Mouse (Mus musculus) left cerebral cortex, postnatal 25 days (tissue): Measurements from ENCODE around the gene Gm10203. TPM values are rescaled to one million over a fixed set of nuclear protein-coding genes. Genes with fewer than 3 reads are reported as not detected.
"Not testable (repeated sequence)": the region's sequence is repeated elsewhere in the genome, so short reads cannot be mapped to it uniquely, and the experiment has no call there.

Experiments
- DNase-seq, 2 experiments: peaks; one replicate each; pipeline ENCODE4 v3.0.0; 2022; ENCODE audit warnings: low spot score in 2 of 2, mixed read lengths in 1 of 2
- intact Hi-C: fragments of 180-260 bp; cut with DNase I; formaldehyde crosslinking; loops from one replicate; pipeline ENCODE4 v1.15.1; 2025
- total RNA-seq, 2 experiments: library from RNA; stranded (reverse); gene quantifications; 2 replicates each; pipeline ENCODE4 v1.2.3; 2021

Gm10203 gene
- total RNA-seq, 2 experiments from 2014 or later: not detected

GRCm38 (mm10) chr6:149131111-149131510 lies 1.1 kb downstream of the Gm10203 start:
- intact Hi-C loops: no loop called here
- no peak for DNase-seq

DNA sequence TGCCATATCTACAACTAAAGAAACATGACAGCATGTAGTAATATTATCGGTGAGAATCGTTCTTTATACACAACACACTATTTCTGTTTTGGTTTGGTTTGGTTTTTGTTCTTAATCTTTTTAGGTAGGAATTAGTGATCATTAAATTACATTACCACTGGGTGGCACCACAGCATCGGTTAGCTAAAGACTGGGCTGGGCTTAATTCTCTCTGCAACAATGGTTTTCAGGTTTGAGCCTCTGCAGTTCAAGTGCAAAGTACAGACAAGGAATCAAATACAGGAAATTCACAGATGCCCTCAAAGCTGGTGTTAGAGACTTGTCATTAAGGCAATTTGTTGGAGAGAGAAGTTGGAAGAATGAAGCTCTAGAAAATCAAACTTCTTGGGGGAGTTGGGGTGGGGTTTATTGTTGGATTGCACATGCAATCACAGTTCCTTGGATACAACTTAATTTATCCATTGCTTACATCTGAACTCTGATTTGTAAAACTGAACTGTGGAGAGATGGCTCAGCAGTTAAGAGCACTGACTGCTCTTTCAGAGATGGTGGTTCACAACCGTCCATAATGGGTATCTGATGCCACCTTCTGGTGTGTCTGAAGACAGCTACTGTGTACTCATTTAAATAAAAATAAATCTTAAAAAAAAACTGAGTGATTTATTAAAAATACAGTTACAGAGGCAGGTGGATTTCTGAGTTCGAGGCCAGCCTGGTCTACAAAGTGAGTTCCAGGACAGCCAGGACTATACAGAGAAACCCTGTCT lies 2.5 kb downstream of the Gm10203 start:
- peak in 1 of 2 experiments; percentile 15 for DNase-seq
- intact Hi-C loops: no loop called here

DNA sequence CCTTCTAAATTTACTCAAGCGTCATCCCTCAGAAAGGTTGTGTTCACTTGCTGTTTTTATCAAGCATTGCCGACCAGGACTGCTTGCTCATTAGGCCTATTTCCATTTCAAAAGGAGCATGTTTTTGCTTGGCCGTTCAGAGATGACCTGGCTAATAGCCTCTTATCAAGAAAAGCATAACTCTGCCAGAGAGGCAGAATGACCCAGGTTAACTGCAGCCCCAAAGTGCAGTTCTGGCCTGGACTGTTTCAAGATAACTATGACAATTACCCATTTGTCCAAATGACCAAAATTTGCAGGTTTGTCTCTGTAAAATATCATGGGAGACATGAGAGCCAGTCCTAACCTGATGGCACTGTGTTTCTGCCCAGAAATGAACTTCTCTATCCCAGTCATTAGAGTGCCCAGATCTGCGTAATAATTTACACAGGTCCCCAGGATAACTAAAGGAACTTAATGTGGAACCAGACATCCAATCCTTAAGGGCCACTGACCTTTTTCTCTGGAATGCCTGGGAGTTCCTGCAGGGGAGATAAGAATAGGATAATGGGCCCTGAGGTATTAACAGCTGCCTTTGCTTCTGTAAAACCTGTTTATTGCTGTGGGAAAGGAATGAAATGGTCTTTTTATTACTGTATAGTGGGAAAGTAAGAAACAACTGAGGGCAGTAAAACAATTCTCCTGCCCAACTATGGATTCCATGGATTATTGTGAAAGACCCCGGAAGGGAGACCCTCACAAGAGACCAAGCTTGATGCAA lies 4.6 kb downstream of the Gm10203 start:
- no peak for DNase-seq
- intact Hi-C loops: no loop called here

GRCm38 (mm10) chr6:149135631-149136030 lies 5.7 kb downstream of the Gm10203 start:
- intact Hi-C loops: no loop called here

DNA sequence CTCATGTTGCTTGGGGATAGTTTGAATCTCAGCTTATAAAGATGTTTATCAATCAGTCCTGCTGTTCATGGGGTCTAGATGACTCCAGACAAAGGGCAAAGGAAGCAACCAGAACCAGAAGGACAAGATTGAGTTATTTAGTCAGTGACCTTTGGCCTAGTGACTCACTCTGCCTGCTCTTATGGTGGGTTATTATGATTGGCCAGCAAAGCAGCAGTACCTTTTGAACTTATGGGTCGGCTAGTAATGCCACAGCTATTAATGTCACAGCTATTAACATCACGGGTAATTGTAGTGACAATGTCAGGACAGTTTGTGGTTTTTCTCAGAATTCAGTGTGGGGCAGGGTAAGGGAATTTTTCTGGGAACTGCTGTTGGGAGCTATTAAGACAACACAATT lies 8.0 kb downstream of the Gm10203 start:
- intact Hi-C loops: no loop called here

More at GRCm38 (mm10) chr6:149135631-149136030, 5.7 kb downstream of the Gm10203 start:
- no peak for DNase-seq

DNA sequence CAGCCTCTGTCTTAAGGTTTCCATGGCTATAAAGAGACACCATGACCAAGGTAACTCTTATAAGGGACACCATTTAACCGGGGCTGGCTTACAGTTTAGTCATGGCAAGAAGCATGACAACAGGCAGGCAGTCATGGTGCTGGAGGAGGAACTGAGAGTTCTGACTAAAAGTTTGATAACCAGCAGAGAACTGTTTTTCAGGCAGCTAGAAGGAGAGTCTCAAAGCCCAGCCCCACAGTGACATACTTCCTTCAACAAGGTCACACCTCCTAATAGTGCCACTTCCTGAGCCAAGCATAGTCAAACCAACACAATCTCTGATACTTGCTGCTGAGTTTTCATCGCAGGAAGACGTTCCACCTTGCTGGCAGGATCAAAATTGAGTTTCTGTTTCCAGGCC lies 9.0 kb downstream of the Gm10203 start:
- intact Hi-C loops: no loop called here
- DNase-seq: no peak

More for the DNA sequence above, 8.0 kb downstream of the Gm10203 start:
- no peak for DNase-seq

DNA sequence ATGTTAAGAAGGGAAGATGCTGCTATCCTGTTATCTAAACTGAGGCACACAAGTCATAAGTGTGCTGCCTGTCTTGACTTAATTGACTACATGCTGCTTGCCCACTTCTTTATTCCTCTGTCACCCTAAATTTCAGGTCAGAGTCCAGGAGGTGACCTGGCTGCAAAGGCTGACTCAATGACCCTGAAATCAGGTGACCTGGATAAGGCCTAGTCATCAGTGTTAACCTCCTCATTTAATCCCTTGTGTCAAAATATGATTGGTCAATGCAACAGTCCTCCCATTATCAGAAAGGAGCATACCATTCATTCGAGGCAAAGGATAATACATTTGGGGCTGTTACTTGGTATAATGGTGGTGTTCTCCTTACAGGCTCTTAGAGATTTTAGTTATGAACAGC lies 9.5 kb downstream of the Gm10203 start, which contains the start of gene Etfbkmt:
Etfbkmt (plus strand) TSS at position 379 of the 400 bp plus-strand sequence.
- intact Hi-C loops: no loop called here
- DNase-seq: no peak

GRCm38 (mm10) chr6:149141393-149142173 lies 11.6 kb downstream of the Gm10203 start:
- intact Hi-C loops: no loop called here
- peak; percentile 72 to 75 for DNase-seq

DNA sequence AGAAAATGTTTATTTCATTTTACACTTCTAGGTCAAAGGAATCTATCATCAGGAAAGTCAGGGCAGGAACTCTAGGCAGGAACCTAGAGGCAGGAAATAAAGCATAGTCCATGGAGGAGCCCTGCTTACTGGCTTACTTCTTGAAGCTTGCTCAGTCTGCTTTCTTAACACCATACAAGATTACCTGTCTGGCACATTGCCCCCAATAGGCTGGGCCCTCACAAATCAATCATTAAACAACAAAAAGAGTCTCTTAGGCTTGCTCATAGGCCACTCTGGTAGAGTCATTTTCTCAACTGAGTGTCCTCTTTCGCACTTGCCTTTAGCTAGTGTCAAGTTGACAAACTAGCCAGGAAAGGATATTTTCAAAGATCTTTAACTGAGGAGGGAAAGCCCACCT lies 15.2 kb downstream of the Gm10203 start:
- DNase-seq: no peak
- intact Hi-C loops: no loop called here

DNA sequence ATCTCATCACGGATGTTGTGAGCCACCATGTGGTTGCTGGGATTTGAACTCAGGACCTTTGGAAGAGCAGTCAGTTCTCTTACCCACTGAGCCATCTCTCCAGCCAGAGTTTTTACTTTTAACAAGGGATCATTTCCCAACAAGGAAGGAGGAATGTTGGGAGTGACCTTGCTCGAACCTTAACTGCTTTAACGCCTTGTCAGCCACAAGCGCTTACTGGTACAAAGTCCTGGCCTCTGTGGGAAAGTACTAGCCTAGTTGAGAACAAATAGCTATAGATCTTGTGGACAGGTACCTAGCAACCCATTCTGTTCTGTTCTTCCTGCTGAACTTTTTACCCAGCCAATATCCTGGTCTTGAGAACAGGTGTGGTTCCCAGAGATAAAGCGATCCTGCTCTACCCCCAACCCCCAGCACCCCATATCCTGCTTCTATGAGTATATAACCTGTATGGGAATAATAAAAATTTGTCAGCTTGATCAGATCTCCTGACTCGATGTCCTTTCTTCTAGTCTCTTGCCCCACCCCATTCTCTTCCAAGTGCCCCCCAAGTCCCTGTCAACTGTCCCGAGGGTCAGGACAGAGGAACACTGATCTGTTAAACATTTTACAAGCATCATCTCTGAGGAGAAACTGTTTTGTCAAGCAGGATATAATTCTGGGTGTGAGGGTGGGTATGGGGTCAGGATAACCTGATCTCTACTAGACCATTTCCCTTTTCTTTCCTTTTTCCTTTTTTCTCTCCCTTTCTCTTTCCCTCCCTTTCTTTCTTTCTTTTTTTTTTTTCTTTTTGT lies 18.7 kb downstream of the Gm10203 start:
- DNase-seq: no peak
- intact Hi-C loops: no loop called here

DNA sequence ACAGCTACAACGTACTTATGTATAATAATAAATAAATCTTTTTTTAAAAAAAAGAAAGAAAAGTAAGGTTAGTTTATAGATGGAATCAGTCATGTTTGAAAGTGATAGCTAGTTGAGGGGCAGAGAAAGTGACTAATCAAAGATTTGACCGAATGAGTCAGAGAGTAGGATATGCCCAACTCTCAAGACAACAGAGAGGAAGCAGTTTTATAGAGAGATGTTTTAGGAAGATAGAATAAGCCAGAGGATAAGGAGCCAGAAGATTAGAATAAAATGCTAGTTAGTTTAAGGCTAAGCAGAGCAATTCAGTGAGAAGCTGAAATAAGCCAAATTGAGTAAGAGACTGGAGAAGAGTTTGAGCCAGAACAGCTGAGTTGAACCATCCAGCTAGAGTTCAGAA lies 22.1 kb downstream of the Gm10203 start:
- DNase-seq: no peak
- intact Hi-C loops: no loop called here

DNA sequence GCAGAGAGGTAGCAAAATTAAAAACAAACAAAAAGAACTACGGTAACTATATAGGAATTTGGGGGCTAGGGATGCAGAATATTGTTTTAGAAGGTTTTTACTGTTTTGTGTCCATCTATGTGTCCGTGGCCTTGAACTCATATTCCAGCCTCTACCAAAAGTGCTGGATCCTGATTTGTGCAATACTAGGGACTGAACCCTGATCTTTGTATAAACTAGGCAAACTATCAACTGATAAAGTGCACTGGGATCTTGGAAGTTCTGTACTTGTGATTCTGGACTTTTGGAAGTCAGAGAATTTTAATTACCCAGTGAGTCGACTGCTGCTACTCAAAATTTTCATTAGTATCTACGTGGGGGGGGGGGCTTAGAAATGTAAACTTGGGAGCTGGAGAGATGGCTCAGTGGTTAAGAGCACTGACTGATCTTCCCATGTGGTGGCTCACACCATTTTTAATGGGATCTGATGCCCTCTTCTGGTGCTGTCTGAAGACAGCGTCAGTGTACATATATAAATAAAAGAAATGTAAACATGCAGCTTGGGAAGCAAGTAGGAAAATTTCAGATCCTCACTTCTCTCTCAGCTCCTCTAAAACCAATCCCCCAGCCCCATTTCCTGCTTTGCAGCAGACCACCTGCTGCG lies 23.6 kb downstream of the Gm10203 start:
- intact Hi-C loops: no loop called here
- DNase-seq: no peak

- DNase-seq: no peak
- intact Hi-C loops: no loop called here
Measured at GRCm38 (mm10) chr6:149154116-149155030, 24.4 kb downstream of the Gm10203 start.

GRCm38 (mm10) chr6:149155031-149155841 lies 25.3 kb downstream of the Gm10203 start:
- intact Hi-C loops: no loop called here
- no peak for DNase-seq

- DNase-seq, intact Hi-C loops: not testable (repeated sequence)
Measured at GRCm38 (mm10) chr6:149167038-149167437, 37.1 kb downstream of the Gm10203 start.

GRCm38 (mm10) chr6:149167672-149168071 lies 37.7 kb downstream of the Gm10203 start:
- no peak for DNase-seq
- intact Hi-C loops: no loop called here

DNA sequence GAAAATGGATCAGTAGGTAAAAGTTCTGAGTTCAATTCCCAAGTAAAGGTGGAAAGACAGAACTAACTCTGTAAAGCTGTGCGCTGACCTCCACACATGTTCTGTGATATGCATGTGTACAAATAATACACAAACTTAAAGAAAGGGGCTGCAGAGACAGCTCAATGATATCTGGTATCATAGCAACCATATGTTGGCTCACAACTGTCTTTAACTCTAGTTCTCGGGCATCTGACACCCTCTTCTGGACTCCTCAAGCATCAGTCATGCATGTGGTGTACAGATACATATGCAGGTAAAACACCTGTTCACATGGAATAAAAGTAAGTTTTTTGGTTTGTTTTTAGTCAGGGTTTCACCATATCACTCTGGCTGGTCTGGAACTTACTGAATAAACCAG lies 38.5 kb downstream of the Gm10203 start:
- DNase-seq: no peak
- intact Hi-C loops: no loop called here
